Mouse (Mus musculus) liver, postnatal 0 days (tissue): ENCODE data around the gene Znrf4.

ENCODE experiments used
- CTCF ChIP-seq: sonication (generic); IDR thresholded peaks from 2 replicates; pipeline ENCODE4 v1.5.1; 2016; ENCODE audit warnings: antibody characterized with exemption, low read depth
- EP300 ChIP-seq: IDR thresholded peaks from 2 replicates; pipeline ENCODE4 v1.6.1; 2016; ENCODE audit warnings: antibody characterized with exemption, low read depth, mild to moderate bottlenecking

- TF ChIP-seq CTCF (no peak), EP300 (no peak)
Observed at GRCm38 (mm10) chr17:56466747-56467146, 45.5 kb downstream of the Znrf4 start.
